Mouse (Mus musculus): ENCODE measurements around the gene Xpot. TPM values are rescaled to one million over a fixed set of nuclear protein-coding genes. Genes with fewer than 3 reads are reported as not detected.

The Xpot gene
- 10 to 100 TPM; 65.9 to 70.9 TPM for total RNA-seq (2021)

DNA sequence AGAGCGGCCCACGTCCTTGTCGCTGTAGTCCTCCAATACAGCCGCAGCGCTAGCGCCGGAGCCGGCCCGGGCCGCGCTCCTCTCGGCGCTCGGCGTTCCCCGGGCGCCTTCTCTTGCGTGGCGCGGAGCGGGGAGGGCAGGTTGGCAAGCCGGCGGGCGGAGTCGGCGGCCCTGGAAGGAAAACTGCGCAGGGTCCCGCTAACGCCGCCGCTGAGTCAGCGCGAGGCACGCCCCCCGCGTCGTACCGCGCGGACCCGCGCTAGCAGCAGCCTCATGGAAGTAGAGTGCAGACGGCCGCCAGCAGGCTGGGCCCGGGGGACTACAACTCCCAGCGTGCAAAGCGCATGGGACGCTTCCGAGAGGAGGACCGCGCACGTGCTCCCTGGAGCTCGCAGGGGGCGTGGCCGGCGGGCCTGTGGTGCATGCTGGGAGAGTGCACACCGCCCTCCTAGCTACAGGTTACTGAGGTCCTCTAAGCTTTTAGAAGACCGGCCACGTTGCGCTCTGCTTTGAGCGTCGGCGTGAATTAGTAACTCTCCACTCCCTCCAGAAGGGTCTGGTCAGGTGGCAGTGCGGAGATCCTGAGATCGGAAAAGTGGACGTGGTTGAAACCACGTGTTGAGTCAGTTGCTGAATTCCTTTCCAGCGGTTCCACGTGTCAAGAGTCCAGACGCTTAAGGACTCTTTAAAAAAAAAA, at the start of gene Xpot:
Gene Xpot, minus strand, starts transcription at position 147 of the 697 bp plus-strand sequence.
- intact Hi-C loops (cut with DNase I), result no loop called here
- DNase-seq (ENCODE audit: extremely low spot score in 1 of 2, low spot score in 2 of 2), result peak; percentile 98 to 99

DNA sequence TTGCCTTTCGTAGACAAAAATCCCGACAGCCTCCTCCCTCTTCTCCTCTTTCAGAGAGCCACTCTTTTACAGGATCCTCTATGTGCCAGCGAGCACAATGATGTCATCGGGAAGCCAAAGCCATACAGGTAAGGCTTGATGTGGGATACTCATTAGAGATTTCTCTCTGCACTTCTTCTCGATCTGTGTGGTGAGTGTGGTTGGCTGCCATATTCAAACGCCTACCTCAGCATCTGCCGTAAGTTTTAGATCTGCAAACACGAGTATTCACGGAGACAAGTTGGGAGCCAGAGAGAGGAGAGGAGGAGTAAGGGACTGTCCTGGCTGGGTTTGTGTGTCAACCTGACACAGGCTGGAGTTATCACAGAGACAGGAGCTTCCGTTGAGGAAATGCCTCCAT, 43.0 kb upstream of the Xpot start:
- intact Hi-C loops (cut with DNase I), result no loop called here
- no peak for DNase-seq (ENCODE audit: extremely low spot score in 1 of 2, low spot score in 2 of 2)

DNA sequence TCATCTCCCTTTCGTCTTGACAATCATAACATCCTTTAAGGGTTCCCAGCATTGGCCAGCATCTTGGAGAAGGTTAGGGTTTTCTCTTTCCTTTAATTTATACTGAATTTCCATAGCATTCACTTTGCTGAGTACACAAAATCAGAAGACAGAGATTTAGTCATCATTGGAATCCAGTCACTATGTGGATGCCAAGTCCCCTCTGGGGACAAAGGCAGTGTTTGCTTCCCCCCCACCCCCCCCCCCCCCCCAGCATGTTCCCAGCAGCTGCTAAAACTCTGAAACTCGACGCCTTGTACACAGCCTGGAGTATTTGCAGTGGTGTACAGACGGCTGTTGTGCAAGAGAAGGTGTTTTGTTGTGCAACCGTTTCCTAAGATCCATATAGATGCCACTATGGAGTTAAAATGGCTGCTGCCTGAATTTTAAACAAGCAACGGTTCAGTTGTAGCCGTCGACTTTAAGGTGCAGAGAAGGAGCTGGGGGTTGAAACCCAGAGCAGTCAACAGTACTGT, 39.6 kb upstream of the Xpot start:
- no peak for DNase-seq (ENCODE audit: extremely low spot score in 1 of 2, low spot score in 2 of 2)
- intact Hi-C loops (cut with DNase I), result no loop called here

DNA sequence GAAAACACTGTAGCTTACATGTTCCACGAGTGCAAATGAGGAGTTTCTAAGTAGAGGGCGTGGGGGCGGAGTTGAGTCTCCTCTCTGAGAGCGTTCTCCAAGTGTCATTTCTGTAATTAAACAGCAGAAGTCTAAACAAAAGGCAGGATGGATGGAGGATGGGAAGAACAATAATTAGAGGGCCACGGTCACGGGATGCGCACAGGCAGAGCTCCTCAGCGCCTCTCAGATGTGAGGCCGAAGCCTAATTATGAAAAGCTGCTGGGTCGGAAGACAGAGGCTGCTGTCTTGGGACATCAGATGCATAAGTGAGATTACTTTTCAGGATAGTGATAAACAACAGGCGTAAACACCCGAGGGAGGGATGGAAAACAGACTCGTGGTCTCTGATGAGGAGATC, 37.5 kb upstream of the Xpot start:
- intact Hi-C loops (cut with DNase I), result no loop called here
- peak in 1 of 2 experiments; percentile 30 for DNase-seq (ENCODE audit: extremely low spot score in 1 of 2, low spot score in 2 of 2)

DNA sequence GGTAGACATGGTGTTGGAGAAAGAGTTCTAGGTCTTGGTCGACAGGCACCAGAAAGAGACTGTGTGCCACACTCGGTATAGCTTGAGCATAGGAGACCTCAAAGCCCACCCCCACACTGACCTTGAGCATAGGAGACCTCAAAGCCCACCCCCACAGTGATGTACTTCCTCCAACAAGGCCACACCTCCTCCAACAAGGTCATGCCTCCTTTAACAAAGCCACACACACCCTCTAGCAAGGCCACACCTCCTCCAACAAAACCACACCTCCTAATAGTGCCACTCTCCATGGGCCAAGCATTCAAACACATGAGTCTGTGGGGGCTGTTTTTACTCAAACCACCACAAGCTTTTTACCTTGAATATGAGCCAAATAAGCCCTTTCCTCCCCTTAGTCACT, 36.6 kb upstream of the Xpot start:
- no peak for DNase-seq (ENCODE audit: extremely low spot score in 1 of 2, low spot score in 2 of 2)

DNA sequence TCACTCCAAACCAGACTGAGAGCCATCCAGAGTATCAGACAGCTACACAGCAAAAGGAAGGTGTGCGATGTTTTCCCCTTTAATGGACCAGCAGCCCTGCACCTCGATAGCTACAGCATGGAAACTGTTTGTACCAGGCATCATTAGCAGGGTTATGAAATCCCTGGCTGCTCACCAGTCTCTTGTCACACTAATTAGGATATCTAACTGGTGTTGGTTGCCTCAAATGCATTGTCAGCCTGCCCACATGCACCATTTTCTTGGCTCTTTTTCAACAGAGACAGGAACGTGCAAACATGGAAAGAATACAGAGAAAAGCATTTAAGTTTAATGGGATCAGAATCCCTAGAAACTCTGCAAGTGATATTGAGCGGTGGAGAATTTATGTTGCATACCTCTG, 29.8 kb upstream of the Xpot start:
- intact Hi-C loops (cut with DNase I), result no loop called here
- no peak for DNase-seq (ENCODE audit: extremely low spot score in 1 of 2, low spot score in 2 of 2)

More for the DNA sequence above, 36.6 kb upstream of the Xpot start:
- intact Hi-C loops (cut with DNase I), result no loop called here

DNA sequence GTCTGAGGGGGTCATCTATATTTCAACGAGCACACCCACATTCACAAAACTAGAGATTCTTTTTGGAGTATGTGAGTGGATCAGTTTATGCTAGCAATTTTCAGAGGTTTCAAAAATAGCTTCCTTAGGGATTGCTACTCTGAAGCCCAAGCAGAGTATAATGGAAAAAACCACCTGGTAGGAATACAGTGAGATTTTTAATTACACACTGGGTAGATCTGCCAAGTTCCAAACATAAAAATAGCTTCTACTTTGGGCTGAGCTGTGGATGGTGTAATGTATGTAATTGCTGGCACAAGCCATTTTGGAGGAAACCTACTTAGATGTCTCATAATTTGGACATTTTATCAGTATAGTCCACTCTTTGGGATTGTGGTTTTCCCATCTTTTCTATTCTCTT, 26.9 kb upstream of the Xpot start:
- intact Hi-C loops (cut with DNase I), result no loop called here
- DNase-seq (ENCODE audit: extremely low spot score in 1 of 2, low spot score in 2 of 2), result peak in 1 of 2 experiments; percentile 44

DNA sequence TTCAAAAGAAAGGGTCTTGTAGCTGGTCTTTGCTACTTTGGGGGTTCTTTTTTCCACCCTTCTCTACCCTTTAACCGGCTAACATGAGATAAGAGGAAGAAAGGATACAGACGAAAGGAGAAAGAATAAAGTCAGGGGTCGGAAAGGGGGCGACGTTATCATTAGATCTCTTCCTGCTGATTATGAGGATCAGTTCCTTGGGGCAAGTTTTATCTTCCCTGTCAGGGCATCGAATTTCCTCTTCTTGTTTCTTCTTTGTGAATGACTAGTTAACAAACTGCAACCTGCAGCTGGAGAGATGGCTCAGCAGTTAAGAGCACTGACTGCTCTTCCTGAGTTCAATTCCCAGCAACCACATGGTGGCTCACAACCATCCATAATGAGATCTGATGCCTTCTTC, 20.2 kb upstream of the Xpot start:
- intact Hi-C loops (cut with DNase I), result no loop called here
- no peak for DNase-seq (ENCODE audit: extremely low spot score in 1 of 2, low spot score in 2 of 2)

DNA sequence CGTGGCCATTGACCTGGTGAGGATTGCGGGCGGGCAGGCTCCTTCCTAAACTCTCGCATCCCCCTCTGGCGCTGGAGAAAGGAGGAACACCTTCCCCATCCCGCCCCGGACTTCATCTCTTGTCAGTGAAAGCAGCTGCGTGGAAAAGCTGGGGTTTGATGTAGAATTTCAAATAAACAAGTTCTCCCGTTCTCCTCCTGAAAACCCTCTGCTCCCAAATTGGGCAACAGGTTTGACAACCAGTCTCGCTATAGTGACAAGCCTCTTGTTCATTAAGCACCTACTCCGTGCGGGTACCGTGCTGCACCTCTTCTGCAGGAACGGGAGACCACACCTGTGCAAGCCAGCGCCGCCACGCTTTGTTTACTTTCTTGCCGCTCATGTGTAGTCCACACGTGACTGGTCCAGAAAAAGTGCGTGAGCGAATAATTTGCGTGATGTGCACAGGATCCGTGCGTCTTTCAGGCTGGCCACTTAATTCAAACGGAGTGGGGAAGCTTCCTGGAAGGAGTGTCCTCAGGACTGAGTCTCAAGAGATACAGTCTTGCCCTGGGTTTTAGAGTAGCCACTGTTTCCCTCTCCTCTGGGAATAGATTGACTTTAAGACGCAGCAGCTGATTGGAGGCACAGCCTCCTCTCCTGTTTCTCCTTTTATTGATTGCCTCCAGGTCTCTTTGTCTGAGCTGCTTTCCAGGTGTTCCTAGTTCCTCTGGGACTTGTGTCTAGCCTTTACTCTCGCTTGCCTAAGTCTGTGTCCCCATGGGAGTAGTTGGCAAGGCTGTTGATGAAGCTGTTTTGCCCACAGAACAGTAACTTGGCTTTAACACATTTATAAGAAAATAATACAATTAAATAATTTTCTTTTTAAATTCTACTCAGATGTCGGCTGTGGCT, 16.2 kb upstream of the Xpot start:
- no peak for DNase-seq (ENCODE audit: extremely low spot score in 1 of 2, low spot score in 2 of 2)
- intact Hi-C loops (cut with DNase I), result loop anchor here (5.0 kb wide), 1 partner anchor 410 kb away; no protein-coding TSS in a partner anchor

DNA sequence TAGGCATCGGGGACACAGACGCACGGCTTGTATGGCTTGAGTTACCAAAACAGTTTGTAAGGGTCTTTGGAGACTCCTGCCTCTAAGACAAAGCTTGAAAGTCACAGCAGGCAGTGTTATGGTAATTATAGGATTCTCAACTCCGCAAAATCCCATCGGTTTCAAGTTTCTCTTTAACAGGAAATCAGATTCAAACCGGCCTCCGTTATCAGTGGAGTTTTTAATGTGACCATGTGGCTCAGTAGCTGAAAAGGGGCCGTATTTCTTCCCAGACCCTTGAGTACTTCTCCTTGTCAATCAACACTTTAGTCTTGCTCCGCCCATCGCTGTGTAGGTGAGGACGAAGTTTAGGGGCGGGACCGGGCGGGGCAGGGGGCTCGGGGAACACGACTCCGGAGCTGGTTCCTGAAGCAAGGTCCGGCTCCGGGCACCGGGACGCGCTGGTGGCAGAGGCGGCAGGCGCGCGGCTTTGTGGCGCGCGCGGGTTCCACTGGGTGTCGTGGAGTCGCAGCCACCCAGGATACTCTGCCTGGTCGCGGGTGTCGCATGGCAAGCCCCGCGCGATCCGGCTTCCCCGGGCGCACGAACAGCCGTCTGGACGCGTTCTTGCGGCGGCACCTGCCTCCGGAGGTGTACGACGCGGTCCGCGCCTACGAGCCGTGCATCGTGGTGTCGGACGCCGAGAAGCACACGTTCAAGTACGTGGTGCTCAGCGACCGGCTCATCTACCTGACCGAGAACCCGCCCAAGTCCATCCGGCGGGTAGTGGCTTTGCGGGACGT, 15.3 kb upstream of the Xpot start, which contains the start of gene D930020B18Rik:
Gene D930020B18Rik, plus strand, starts transcription at position 317 of the 782 bp plus-strand sequence.
- DNase-seq (ENCODE audit: extremely low spot score in 1 of 2, low spot score in 2 of 2), result peak in 1 of 2 experiments; percentile 41
- intact Hi-C loops (cut with DNase I), result loop anchor here (5.0 kb wide), 1 partner anchor 411 kb away; no protein-coding TSS in a partner anchor

DNA sequence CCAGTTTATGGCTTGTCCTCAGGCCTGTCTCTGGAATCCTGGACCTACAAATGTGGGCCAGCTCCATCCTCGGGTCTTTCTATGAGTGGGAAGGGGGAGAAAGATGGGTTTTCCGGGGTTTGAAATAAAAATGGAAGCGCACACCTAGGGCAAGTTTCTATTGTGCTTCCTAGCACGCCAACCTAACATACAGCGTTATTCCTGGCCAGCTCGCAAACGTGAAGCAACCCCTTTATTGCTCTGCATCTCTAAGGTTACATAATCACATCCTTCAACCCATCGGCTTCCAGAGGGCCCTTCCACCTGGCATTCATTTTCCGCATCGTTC, 14.8 kb upstream of the Xpot start:
- no peak for DNase-seq (ENCODE audit: extremely low spot score in 1 of 2, low spot score in 2 of 2)
- intact Hi-C loops (cut with DNase I), result loop anchor here (5.0 kb wide), 1 partner anchor 411 kb away; no protein-coding TSS in a partner anchor

DNA sequence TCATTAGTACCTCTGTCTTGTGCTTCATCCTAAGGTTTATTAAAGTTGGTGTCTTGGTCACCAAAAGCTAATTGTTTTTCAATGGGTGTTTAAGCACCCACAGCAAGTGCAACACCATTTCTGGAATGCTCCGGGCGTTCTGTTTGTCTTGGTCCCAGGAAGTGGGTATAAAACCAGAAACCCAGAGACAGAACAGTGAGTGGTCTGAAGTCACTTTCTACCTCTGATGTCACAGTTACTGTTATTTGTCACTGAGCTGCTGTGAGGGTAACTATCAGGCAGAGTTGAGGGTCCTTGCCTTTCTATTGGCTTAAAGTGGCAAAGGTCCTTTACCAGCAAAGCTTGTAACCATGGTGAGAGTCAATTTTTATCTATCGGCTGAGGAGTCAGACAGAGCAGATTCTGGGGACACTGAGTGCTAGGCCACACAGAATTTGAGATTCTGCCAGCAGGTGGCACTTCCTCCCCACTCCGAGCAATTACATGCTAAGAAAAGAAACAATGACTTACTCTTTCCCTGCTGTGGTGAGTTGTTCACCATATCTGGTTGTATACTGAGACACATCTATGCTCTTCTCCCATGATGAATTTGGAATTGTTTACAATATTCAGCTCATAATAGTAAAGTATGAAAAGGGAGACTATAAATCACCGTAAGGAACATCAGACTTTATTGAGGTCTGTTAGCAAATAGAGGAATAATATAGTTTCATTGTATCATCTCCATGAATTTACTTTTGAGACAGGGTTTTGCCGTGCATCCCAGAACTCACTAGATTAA, 14.2 kb upstream of the Xpot start:
- DNase-seq (ENCODE audit: extremely low spot score in 1 of 2, low spot score in 2 of 2), result peak in 1 of 2 experiments; percentile 28
- intact Hi-C loops (cut with DNase I), result loop anchor here (5.0 kb wide), 1 partner anchor 412 kb away; no protein-coding TSS in a partner anchor

DNA sequence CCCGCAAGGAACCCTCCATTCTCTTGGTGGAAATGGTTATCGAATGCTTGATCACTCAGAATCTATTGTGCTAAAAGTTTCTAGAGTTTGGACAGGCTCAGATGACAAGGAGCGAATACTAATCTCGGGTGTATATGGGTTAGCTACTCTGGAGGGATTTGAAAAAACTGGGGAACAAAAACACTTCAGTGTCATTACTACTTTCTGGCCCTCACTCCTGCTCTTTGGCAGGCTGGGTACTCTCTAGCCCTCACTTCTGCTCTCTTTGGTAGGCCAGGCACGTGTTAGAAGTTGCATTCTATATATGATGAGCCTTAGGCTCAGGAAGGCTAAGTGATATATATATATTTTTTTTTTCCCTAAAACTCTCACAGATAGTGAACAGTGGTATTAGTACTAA, 13.4 kb upstream of the Xpot start:
- intact Hi-C loops (cut with DNase I), result no loop called here
- DNase-seq (ENCODE audit: extremely low spot score in 1 of 2, low spot score in 2 of 2), result no peak

DNA sequence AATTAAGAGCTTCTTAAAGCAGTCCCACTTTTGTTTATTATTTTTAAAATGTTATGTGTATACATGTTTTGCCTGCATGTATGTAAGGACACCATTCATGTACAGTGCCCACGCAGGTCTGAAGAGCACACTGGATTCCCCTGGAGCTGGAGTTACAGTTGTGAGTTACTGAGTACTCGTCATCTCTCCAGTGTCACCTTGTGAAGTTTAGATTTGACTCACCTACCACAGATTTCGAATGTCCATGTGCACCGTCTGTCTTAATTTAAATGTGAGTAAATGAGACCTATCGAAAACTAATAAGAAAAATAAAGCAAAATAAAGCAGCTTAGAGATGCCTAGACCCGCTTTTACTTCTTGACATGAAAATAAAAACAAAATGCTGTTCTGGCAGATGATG, 10.1 kb upstream of the Xpot start:
- DNase-seq (ENCODE audit: extremely low spot score in 1 of 2, low spot score in 2 of 2), result no peak
- intact Hi-C loops (cut with DNase I), result no loop called here

DNA sequence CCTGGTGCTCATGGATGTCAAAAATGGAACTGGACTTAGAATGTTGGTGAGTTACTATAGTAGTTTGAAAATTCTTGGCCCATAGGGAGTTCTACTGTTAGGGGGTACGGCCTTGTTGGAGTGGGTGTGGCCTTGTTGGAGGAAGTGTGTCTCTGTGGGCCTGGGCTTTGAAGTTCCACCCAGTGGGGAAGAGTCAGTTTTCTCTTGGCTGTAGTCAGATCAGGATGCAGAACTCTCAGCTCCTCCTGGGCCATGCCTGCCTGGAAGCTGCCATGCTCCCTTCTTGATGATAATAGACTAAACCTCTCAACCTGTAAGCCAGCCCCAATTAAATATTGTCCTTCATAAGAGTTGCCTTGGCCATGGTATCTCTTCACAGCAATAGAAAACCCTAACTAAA, 8.0 kb upstream of the Xpot start:
- intact Hi-C loops (cut with DNase I), result no loop called here
- no peak for DNase-seq (ENCODE audit: extremely low spot score in 1 of 2, low spot score in 2 of 2)

DNA sequence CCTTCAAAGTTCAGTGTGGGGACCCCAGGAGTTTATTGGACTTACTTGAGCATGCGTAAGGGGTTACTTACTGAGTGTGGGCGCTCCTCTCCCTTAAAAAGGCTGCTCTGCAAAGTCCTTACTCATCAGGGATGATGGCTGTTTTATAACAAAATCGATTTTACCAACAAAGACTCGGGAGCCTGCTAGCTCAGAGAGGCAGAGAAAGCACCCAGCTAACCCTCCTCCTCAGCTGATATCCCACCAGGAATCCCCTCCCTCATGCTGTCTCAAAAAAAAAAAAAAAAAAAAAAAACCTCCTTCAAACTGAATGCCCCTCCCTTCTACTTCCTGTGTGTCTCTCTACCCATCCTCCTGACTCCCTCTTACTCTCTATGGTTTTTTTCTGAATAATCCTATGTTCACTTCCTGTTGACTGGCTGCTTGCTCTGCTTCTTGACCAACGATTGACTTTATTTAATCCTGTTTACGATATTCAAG, 2.5 kb upstream of the Xpot start:
- intact Hi-C loops (cut with DNase I), result no loop called here
- DNase-seq (ENCODE audit: extremely low spot score in 1 of 2, low spot score in 2 of 2), result no peak

DNA sequence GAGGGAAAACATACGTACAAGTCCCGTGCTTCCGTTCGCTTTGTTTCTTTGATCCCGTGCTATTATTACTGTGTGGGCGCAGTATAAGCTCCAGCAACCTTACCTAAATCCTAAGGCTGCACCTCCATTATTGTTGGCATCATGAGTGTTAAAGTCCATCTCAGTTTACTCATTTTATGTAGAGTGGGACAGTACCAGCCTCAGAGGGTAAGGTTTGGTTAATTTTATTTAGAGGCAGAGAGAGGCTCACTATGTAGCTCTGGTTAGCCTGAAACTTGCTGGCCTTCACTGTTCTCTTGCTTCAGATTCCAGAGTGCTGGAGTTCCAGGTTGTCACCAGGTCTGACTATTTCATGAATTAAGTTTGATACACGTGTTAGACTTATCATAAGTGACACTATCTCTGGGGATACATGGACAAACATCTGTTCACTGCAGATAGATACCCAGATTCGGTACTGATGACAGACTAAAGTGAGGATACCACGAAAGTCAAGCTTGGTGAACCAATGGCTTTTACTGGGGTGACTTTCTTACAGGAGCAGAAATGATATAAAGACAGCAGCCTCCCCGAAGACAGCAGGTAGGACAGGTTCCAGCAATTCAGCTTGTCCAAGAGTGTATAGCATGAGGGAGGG, 1.2 kb upstream of the Xpot start:
- intact Hi-C loops (cut with DNase I), result no loop called here
- DNase-seq (ENCODE audit: extremely low spot score in 1 of 2, low spot score in 2 of 2), result no peak
